Mouse (Mus musculus): ENCODE results near the gene Prkx. TPM values are rescaled to one million over a fixed set of nuclear protein-coding genes. Genes with fewer than 3 reads are reported as not detected.

The Prkx gene
- 8.7 and 9.1 TPM in 2 replicates for polyA plus RNA-seq (2012; rRNA removed)

DNA sequence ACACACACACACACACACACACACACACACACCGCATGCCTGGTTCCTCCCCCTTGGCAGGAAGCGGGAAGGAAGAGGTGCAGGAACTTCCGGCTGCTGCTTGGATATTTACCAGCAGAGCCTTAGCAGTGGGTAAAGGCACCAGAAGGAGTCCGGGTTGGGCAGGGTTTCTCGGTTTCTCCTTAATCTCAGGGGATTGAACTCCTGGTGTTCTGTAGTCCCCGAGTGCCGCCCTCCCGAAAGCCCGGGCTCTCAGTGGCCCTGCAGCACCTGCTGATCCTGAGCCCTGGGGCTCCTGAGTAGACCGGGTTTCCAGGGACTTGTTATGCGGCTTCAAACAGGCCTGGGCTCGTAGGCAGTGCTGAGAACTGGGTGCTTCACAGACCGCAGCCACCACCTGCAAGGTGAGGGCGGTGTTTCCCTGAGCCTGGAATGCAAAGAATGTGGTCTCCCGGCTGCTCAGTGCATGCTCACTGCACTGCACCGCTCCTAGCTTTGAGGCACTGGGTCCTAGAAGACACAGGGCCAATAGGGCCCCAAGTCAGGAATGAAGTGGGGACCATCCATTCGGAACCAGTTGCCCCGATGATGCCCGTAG, at the start of gene Prkx:
Prkx (minus strand) TSS at position 41 of the 598 bp plus-strand sequence.
- Histone ChIP-seq H3K4me1 (ENCODE audit: control insufficient read depth, insufficient read depth, low read length) (0 out of 2 replicates have a peak, but pooled peaks cover 3% of the 10 kb centered on the region), H3K27ac (ENCODE audit: insufficient read depth, low read length) (peak within 1 kb of the TSS; percentile 86), H3K4me3 (ENCODE audit: insufficient read depth, low read length) (peak within 1 kb of the TSS; percentile 94)
- TF ChIP-seq POLR2A (IDR thresholded peaks at IDR 0.05; ENCODE audit: extremely low read depth, insufficient read depth, low read length) (no peak), CTCF (IDR thresholded peaks at IDR 0.05; ENCODE audit: extremely low read depth, insufficient read depth, low read length) (no peak)

DNA sequence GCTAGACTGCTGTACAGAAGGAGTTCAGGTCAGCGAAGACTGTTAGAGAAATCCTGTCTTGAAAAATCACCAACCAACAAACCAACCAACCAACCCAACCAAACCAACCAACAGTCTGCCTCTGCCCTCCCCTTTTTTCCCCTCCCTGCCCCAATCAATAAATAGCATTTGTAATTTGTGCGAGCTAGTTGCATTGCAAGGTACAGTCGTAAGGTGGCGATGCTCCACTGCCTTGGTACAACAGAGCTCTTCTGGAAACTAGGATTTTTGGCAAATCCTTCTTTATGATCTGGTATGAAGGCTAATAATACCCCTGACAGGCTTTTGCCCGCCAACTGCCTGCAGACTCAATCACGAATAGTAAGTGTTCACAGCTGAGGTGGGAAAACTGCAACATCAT, 16.0 kb upstream of the Prkx start:
- H3K4me1 ChIP-seq (ENCODE audit: control insufficient read depth, insufficient read depth, low read length) = no peaks in the 10 kb centered on the region
- no peak overlapping the region for H3K27ac ChIP-seq (ENCODE audit: insufficient read depth, low read length)
- TF ChIP-seq POLR2A (IDR thresholded peaks at IDR 0.05; ENCODE audit: extremely low read depth, insufficient read depth, low read length) (no peak), CTCF (IDR thresholded peaks at IDR 0.05; ENCODE audit: extremely low read depth, insufficient read depth, low read length) (peak; percentile 32; the same call in 1 of the 2 replicates)
- no peak overlapping the region for H3K4me3 ChIP-seq (ENCODE audit: insufficient read depth, low read length)

DNA sequence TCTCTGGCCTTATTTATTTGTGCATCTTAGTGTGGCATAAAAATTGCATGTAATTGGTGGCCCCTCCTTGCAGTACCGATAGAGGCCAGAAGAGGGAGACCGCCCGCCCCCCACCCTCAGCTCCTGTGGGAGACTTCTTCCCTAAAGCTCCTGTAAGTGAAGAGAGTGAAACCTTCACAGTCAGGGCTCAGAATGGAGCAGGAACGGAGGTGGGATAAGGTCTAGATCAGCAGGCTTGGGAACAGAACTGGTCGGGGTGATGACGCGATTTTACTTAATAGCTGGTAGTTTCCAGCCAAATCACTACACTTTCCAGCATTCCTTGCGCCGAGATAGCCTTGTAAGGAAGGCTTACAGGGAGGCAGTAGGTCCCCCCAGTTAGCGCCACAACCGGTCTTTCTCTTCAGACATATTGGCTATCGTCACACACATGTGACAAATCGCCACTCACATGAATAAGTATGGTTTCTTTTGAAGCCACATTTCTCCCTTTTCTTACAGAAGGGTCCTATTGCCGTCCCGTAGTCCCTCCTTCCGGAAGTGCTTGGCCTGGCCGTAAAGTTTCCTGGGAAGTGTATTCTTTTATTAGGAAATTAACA, 14.6 kb upstream of the Prkx start:
- Histone ChIP-seq H3K4me1 (ENCODE audit: control insufficient read depth, insufficient read depth, low read length) (no peaks in the 10 kb centered on the region), H3K4me3 (ENCODE audit: insufficient read depth, low read length) (peak overlapping the region; percentile 52), H3K27ac (ENCODE audit: insufficient read depth, low read length) (peak overlapping the region; percentile 20; the same call in 1 of the 2 replicates)
- TF ChIP-seq POLR2A (IDR thresholded peaks at IDR 0.05; ENCODE audit: extremely low read depth, insufficient read depth, low read length) = no peak
- peak; percentile 40 for TF ChIP-seq CTCF (IDR thresholded peaks at IDR 0.05; ENCODE audit: extremely low read depth, insufficient read depth, low read length)

DNA sequence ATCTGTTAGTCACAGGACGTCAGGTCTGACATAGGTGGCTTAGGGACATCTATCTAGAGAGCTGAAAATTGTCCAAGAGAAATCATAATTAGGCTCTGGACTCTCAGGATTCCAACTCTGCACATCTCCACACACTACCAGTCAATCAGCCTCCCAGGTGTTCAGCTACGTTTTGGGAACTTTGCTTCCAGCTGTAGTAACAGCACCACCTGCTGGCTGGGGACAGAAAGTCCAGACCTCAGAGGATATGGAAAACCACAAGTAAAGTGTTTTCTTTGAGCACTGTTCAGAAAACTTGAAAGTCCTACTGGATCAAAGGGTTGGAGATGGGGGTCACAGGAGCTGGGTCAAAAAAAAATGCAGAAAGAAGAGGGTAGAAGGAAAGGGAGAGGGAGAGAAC, 12.5 kb upstream of the Prkx start:
- no peaks in the 10 kb centered on the region for H3K4me1 ChIP-seq (ENCODE audit: control insufficient read depth, insufficient read depth, low read length)
- TF ChIP-seq POLR2A (IDR thresholded peaks at IDR 0.05; ENCODE audit: extremely low read depth, insufficient read depth, low read length) = no peak
- TF ChIP-seq CTCF (IDR thresholded peaks at IDR 0.05; ENCODE audit: extremely low read depth, insufficient read depth, low read length) = peak; percentile 66
- no peak overlapping the region for H3K4me3 ChIP-seq (ENCODE audit: insufficient read depth, low read length)
- H3K27ac ChIP-seq (ENCODE audit: insufficient read depth, low read length) = no peak overlapping the region

DNA sequence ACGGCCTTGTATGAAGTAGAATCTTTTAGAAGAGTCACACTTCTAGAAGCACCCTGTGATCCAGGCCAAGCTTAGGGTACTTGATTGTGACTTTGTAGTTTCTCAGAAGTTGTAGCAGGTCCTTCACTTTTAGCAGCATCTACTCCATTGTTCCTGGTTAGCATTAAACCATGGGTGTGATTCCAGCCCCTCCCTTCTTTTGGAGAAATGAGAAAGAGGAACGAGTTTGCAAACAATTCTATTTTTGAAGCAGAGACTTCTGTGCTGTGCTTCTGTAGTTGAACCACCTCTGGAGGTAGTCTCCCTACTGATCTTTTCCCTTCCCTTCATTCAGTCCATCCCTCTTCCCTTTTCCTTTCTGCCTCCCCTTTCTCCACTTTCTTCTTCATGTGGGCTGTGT, 6.2 kb upstream of the Prkx start:
- H3K4me1 ChIP-seq (ENCODE audit: control insufficient read depth, insufficient read depth, low read length) = no peaks in the 10 kb centered on the region
- H3K4me3 ChIP-seq (ENCODE audit: insufficient read depth, low read length) = no peak overlapping the region
- H3K27ac ChIP-seq (ENCODE audit: insufficient read depth, low read length) = no peak overlapping the region
- TF ChIP-seq POLR2A (IDR thresholded peaks at IDR 0.05; ENCODE audit: extremely low read depth, insufficient read depth, low read length) (no peak), CTCF (IDR thresholded peaks at IDR 0.05; ENCODE audit: extremely low read depth, insufficient read depth, low read length) (no peak)

DNA sequence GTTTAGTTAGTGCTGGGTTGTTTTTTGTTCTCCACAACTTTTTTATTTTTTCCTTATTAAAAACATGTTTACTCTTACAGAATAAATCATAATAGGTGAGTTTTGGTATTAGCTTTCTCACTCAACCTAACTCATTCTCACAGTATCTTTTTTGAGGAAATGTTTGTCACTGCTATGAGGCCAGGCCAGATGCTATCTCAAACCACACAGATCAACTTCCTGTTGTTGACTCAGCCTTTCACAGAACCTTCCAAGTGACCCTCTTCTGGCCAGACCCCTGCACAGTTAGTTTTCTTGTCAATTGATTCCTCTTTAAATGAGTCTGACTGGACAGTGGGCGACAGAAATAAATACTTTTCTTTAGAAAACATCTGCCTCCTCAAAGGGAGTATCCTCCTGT, 5.5 kb upstream of the Prkx start:
- TF ChIP-seq POLR2A (IDR thresholded peaks at IDR 0.05; ENCODE audit: extremely low read depth, insufficient read depth, low read length) = no peak
- Histone ChIP-seq H3K27ac (ENCODE audit: insufficient read depth, low read length) (no peak overlapping the region), H3K4me1 (ENCODE audit: control insufficient read depth, insufficient read depth, low read length) (no peaks in the 10 kb centered on the region), H3K4me3 (ENCODE audit: insufficient read depth, low read length) (no peak overlapping the region)

DNA sequence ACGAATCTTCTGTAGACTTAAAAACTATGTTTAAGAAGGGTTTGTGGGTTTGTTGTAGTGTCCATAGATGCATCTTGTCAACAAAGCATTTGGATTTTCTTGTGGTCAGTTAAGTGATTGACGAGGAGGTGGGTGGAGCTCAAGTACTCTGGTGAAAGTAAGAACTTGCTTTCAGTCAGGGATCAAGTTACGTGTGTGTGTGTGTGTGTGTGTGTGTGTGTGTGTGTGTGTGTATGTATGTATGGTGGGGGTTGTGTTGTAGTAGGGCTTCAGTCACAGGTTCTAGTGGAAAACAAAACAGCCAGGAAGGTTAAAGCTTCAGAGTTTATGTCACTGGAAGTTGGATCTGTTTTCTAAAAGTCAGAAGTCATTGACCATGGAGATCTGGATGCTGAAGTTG, 3.5 kb upstream of the Prkx start:
- no peak for TF ChIP-seq POLR2A (IDR thresholded peaks at IDR 0.05; ENCODE audit: extremely low read depth, insufficient read depth, low read length)
- no peak for TF ChIP-seq CTCF (IDR thresholded peaks at IDR 0.05; ENCODE audit: extremely low read depth, insufficient read depth, low read length)
- no peak overlapping the region for H3K4me3 ChIP-seq (ENCODE audit: insufficient read depth, low read length)
- no peak overlapping the region for H3K27ac ChIP-seq (ENCODE audit: insufficient read depth, low read length)
- H3K4me1 ChIP-seq (ENCODE audit: control insufficient read depth, insufficient read depth, low read length) = no peaks in the 10 kb centered on the region

DNA sequence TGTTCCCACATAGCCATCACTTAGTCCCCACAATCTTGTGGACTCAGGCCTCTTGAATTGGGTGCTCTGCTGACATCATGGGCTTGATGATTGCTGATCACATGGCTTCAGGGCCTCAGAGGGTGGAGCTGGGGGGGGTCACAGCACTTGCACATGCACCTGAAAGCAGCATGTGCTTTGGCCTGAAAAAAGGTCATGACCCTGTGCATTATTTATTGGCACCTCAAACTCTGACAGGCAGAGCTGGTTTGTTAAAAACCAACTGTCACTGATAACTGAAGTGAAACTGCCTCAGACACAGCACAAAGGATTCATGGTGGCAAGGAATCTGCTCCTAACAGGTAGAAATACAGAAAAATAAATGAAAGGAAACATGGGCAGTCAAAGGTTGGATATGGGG, 1.7 kb upstream of the Prkx start:
- Histone ChIP-seq H3K27ac (ENCODE audit: insufficient read depth, low read length) (no peak overlapping the region), H3K4me3 (ENCODE audit: insufficient read depth, low read length) (no peak overlapping the region), H3K4me1 (ENCODE audit: control insufficient read depth, insufficient read depth, low read length) (0 out of 2 replicates have a peak, but pooled peaks cover 3% of the 10 kb centered on the region)
- TF ChIP-seq POLR2A (IDR thresholded peaks at IDR 0.05; ENCODE audit: extremely low read depth, insufficient read depth, low read length) (no peak), CTCF (IDR thresholded peaks at IDR 0.05; ENCODE audit: extremely low read depth, insufficient read depth, low read length) (no peak)

DNA sequence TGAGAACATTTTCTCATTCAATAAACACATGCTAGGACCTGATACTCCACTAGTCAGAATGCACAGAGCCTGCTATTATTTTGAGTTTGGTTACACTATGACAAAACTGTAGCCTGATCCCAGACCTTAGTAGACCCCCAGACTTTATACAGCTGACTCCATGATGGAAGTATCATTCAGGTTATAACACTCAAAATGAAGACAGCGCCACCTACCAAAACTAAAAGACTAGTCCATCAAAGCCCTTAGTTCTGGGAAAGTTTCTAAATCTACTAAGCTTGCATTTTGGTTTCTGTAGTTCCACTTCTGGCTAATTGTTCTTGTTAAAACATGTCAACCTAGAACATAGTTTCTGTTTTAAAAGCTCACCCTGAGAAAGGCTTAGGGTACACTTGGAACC, 838 bp upstream of the Prkx start:
- Histone ChIP-seq H3K4me3 (ENCODE audit: insufficient read depth, low read length) (no peak overlapping the region; the same call in 1 of the 2 replicates), H3K27ac (ENCODE audit: insufficient read depth, low read length) (no peak overlapping the region), H3K4me1 (ENCODE audit: control insufficient read depth, insufficient read depth, low read length) (0 out of 2 replicates have a peak, but pooled peaks cover 3% of the 10 kb centered on the region)
- TF ChIP-seq POLR2A (IDR thresholded peaks at IDR 0.05; ENCODE audit: extremely low read depth, insufficient read depth, low read length) = no peak
- TF ChIP-seq CTCF (IDR thresholded peaks at IDR 0.05; ENCODE audit: extremely low read depth, insufficient read depth, low read length) = no peak

DNA sequence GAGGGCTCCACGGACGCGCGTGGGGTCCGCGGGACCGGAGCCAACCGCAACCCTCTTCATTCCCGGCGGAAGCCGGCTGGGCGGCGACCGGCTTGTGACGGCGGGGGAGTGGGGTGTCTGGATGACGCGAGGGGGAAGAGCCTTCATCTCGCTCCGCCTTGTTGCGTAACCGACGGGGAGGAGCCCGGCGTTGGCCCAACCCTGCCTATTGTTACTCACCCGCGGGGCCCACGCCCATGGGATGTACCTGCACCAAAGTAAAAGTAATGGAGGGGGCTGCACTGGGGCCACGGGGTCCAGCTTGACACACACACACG, 262 bp downstream of the Prkx start:
- Histone ChIP-seq H3K27ac (ENCODE audit: insufficient read depth, low read length) (peak overlapping the region; percentile 86), H3K4me1 (ENCODE audit: control insufficient read depth, insufficient read depth, low read length) (0 out of 2 replicates have a peak, but pooled peaks cover 3% of the 10 kb centered on the region)
- TF ChIP-seq CTCF (IDR thresholded peaks at IDR 0.05; ENCODE audit: extremely low read depth, insufficient read depth, low read length) (no peak), POLR2A (IDR thresholded peaks at IDR 0.05; ENCODE audit: extremely low read depth, insufficient read depth, low read length) (peak; percentile 65; the same call in 1 of the 2 replicates)

More for the DNA sequence above, 262 bp downstream of the Prkx start:
- H3K4me3 ChIP-seq (ENCODE audit: insufficient read depth, low read length) = peak overlapping the region; percentile 94
